Mouse (Mus musculus) heart, adult 2 months (tissue): ENCODE results near the gene Clgn.

ENCODE experiments used
- CTCF ChIP-seq: fragments of 200-600 bp; IDR thresholded peaks from 2 replicates; pipeline ENCODE4 v1.8.1; 2022; ENCODE audit warnings: antibody characterized with exemption, mild to moderate bottlenecking, moderate library complexity
- EP300 ChIP-seq: fragments of 200-500 bp; IDR thresholded peaks from 2 replicates; pipeline ENCODE4 v1.6.1; 2011; ENCODE audit warnings: low read depth, low read length, control low read depth; ENCODE audit not compliant: insufficient read depth
- POLR2A ChIP-seq: fragments of 200-500 bp; IDR thresholded peaks from 2 replicates; pipeline ENCODE4 v1.6.1; 2011; ENCODE audit warnings: mild to moderate bottlenecking, low read depth, low read length, control low read depth; ENCODE audit not compliant: insufficient read depth

DNA sequence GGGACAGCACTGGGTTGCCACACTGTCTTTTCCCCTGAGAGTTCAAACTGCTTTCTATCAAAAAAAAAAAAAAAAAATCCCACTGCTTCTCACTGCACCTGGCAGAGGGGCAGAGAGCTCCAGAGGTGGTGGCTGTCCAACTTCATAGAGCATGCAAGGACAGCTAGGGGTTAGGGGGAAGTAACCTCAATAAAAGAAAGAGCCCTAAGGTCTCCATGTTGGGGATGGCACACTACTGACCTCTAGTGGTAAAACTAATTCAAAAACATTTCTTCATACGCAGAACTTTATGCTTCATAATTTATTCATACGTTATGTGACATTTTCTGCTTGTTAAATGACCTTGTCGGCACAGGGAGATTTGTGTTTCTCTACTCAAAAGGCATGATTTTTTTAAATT is 61.4 kb downstream of the Clgn start:
- no peak for TF ChIP-seq POLR2A
- TF ChIP-seq CTCF, result peak; percentile 85
- no peak for TF ChIP-seq EP300
